Mouse (Mus musculus): ENCODE measurements around the gene Ccdc14.

GRCm38 (mm10) chr16:34681823-34682222, 8.6 kb upstream of the Ccdc14 start:
- TF ChIP-seq CTCF (IDR thresholded peaks at IDR 0.05; ENCODE audit: low read depth, low read length) (no peak), POLR2A (IDR thresholded peaks at IDR 0.05; ENCODE audit: borderline replicate concordance, low read depth, low read length) (no peak)

Data from bone marrow macrophage, adult 2 months (primary cell).